Mouse (Mus musculus) heart, embryonic 15.5 days (tissue): Measurements from ENCODE around the gene Csf2rb. TPM values are rescaled to one million over a fixed set of nuclear protein-coding genes. Genes with fewer than 3 reads are reported as not detected.
"Not testable (repeated sequence)": the region's sequence is repeated elsewhere in the genome, so short reads cannot be mapped to it uniquely, and the experiment has no call there.

Source experiments
- ATAC-seq: fragments of 200-750 bp; cut with Nextera tagmentation; replicated peaks from 2 replicates; pipeline ENCODE4 v1.8.0; 2017; ENCODE audit warnings: low read depth, moderate TSS enrichment; ENCODE audit not compliant: insufficient number of reproducible peaks, insufficient read depth, low FRiP score
- H3K27ac ChIP-seq: fragments of 300-500 bp; sonication (generic); 2 replicates; pipeline ENCODE4 v1.5.1; 2015; ENCODE audit warnings: mild to moderate bottlenecking, inconsistent platforms
- H3K27me3 ChIP-seq: fragments of 300-500 bp; sonication (generic); 2 replicates; pipeline ENCODE4 v1.6.1; 2015; ENCODE audit warnings: inconsistent platforms
- H3K36me3 ChIP-seq: fragments of 300-500 bp; sonication (generic); 2 replicates; pipeline ENCODE4 v1.6.1; 2015; ENCODE audit warnings: mild to moderate bottlenecking, inconsistent platforms
- H3K4me1 ChIP-seq: fragments of 300-500 bp; sonication (generic); replicated peaks from 2 replicates; pipeline ENCODE4 v1.6.1; 2015; ENCODE audit warnings: inconsistent platforms
- H3K4me2 ChIP-seq: fragments of 300-500 bp; sonication (generic); 2 replicates; pipeline ENCODE4 v1.6.1; 2015; ENCODE audit warnings: inconsistent platforms, mild to moderate bottlenecking, moderate library complexity
- H3K4me3 ChIP-seq: fragments of 300-500 bp; sonication (generic); 2 replicates; pipeline ENCODE4 v1.5.1; 2015; ENCODE audit warnings: mild to moderate bottlenecking, inconsistent platforms
- H3K9ac ChIP-seq: fragments of 300-500 bp; sonication (generic); 2 replicates; pipeline ENCODE4 v1.6.1; 2015; ENCODE audit warnings: mild to moderate bottlenecking, inconsistent platforms
- H3K9me3 ChIP-seq: fragments of 300-500 bp; sonication (generic); replicated peaks from 2 replicates; pipeline ENCODE4 v1.6.1; 2016; ENCODE audit warnings: inconsistent platforms
- WGBS: fragments of 180-500 bp; shearing (Covaris S2); methylation state at CpG from one replicate; pipeline ENCODE4 v1.1.7; 2015; ENCODE audit warnings: mixed read lengths; 5-methylcytosine and 5-hydroxymethylcytosine counted together
- polyA plus RNA-seq: library from polyadenylated mRNA; unstranded; fragments of >200 nt; fragmentation: Nextera tagmentation; extraction: Ambion mirVana; gene quantifications from 2 replicates; pipeline ENCODE4 v1.2.1, GENCODE M21; 2015

Gene Csf2rb
- polyA plus RNA-seq, 1 experiment from 2014 or later: 1.2 TPM

DNA sequence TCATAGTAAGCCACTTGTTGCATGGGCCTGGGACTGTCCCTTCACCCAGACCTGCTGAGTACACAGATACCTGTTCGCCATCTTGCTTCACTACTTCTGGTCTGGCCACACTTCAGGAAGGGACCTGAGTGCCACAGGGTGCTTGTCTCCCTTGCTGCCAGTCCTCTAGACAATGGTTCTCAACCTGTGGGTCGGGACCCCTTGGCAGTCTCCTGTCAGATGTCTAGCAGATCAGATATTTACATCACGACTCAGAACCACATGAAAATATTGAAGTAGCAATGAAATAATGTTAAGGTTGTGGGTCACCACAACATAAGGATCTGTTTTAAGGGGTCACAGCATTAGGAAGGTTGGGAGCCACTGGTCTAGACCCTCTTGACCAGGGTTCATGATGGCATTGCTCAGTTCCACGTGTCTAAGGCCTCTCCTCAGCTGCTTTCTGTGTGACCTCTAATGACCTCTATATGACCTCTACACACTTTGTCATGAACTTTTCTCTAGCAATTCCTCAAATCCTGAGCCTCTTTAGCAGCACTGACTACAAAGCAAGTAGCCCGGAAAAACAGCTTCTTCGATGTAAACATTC is 2.3 kb downstream of the Csf2rb start:
- not testable (repeated sequence) for H3K4me3 ChIP-seq, H3K27ac ChIP-seq, H3K4me2 ChIP-seq, H3K9me3 ChIP-seq, ATAC-seq, H3K9ac ChIP-seq, H3K36me3 ChIP-seq, H3K27me3 ChIP-seq, H3K4me1 ChIP-seq
- WGBS: 81% methylated on average over 6 of the region's 6 CpGs

DNA sequence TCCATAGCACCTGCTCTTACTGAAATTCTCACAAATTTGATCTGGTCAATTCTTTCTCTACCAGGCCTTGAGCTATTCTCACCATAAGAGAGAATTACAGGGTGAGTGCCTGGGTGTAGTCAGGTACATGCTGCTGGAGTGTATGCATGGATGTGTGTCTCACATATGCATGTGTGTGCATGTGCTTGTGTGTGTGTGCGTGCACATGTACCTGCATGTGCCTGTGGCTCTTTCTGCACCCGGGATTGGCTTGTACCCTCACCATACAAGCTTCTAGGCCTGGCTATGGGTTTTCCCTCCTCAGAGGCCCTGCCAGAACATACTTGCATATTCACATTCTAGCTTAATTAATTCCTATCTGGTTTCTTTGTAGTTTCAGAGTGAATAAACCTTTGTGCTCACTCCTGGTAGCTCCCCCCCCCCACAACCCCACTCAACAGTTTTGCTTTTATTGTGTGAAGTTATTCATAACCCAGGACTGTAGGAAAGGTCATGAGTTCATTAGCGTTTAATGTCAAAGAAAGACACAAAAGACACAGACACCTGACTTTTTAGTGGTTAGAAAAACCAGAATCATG is 3.1 kb downstream of the Csf2rb start:
- Histone ChIP-seq H3K4me1 (no peaks in the 10 kb centered on the region), H3K27me3 (no peaks in the 10 kb centered on the region), H3K9me3 (no peaks in the 10 kb centered on the region), H3K9ac (no peak overlapping the region), H3K27ac (no peak overlapping the region), H3K4me3 (no peak overlapping the region), H3K36me3 (no peaks in the 10 kb centered on the region), H3K4me2 (no peak overlapping the region)
- no peak for ATAC-seq
- 84% methylated on average over 3 of the region's 3 CpGs for WGBS

DNA sequence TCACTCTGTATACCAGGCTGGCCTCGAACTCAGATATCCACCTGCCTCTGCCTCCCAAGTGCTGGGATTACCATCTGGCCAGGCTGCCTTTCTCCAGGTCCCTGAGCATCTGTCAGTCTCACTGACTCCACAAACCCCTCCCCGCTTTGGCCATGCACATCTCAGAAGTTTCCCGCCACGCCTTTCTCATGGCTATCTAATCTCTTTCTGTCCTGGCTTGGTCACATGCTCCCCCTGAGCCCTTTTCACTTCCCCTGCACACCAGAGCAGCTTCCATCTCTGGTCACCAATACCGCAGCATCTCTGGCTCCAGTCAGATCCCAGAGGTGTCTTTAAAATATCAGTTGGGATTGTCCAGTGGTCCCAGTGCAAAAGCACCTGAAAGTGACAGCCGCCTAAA is 4.4 kb downstream of the Csf2rb start:
- H3K4me3 ChIP-seq, H3K9me3 ChIP-seq, H3K4me1 ChIP-seq, H3K27ac ChIP-seq, ATAC-seq, H3K36me3 ChIP-seq, H3K9ac ChIP-seq, H3K4me2 ChIP-seq, H3K27me3 ChIP-seq: not testable (repeated sequence)
- 52% methylated on average over 6 of the region's 6 CpGs for WGBS

DNA sequence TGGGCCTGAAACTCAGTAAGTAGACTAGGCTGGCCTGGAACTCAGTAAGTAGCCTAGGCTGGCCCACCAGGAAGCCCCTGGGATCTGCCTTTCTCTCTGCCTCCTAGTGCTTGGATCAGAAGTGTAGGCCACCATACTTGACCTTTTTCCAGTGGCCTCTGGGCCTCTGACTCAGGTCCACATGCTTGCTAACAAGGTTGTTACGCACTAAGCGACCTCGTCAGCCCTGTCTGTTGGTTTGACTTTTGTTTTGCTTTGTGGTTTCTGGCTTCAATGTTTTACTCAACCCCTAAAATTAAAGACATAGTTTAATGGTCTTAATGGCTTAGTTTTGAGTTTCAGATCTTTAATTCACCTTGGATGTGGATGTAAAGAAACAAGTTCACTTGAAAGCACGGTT is 5.2 kb downstream of the Csf2rb start:
- H3K36me3 ChIP-seq: no peaks in the 10 kb centered on the region
- H3K27me3 ChIP-seq: no peaks in the 10 kb centered on the region
- H3K9ac ChIP-seq: no peak overlapping the region
- no peak overlapping the region for H3K4me3 ChIP-seq
- no peak for ATAC-seq
- no peak overlapping the region for H3K27ac ChIP-seq
- no peaks in the 10 kb centered on the region for H3K4me1 ChIP-seq
- WGBS: 91% methylated on average over 4 of the region's 4 CpGs
- no peak overlapping the region for H3K4me2 ChIP-seq
- H3K9me3 ChIP-seq: no peaks in the 10 kb centered on the region

DNA sequence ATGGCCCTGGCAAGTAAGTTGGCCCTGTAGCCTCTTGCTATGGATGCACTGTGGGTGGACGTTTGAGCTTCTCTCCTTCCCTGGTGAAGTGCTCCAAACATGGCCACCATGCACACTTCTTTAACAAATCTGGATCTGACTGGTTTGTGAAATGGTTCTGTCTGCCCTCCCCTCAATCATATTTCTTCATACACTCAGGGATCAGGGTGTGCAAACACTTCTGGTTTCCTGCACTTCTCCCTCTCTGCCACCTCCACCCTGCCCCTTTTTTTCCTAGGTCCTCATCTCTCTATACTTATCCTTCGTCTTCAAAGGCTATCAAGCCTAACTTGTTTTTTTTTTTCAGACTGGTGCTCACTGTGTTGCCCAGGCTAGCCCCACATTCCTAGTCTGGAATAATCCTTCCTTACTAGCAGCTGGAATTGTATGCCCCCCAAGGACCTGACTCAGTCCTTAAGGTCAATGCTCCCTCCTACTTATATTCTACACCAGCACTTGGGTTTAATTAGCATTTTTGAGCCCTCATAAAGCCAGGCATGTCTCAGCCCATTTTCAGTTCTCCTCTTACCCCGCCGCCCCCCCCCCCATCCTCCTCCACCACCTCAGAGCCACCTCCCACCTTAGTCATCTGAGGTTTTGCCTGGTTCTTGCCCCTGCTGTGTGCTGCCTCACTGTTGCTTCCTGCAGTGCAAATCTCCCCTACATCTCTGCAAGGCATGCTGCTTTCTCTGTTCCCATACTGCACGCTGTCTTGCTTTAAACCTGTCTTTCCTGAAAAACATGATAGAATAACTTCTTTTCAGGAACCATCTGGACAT is 6.2 kb downstream of the Csf2rb start:
- ATAC-seq: no peak
- Histone ChIP-seq H3K9me3 (no peaks in the 10 kb centered on the region), H3K4me1 (no peaks in the 10 kb centered on the region), H3K9ac (no peak overlapping the region), H3K4me3 (no peak overlapping the region), H3K27me3 (no peaks in the 10 kb centered on the region), H3K27ac (no peak overlapping the region), H3K4me2 (no peak overlapping the region), H3K36me3 (no peaks in the 10 kb centered on the region)
- 55% methylated on average over 5 of the region's 5 CpGs for WGBS

DNA sequence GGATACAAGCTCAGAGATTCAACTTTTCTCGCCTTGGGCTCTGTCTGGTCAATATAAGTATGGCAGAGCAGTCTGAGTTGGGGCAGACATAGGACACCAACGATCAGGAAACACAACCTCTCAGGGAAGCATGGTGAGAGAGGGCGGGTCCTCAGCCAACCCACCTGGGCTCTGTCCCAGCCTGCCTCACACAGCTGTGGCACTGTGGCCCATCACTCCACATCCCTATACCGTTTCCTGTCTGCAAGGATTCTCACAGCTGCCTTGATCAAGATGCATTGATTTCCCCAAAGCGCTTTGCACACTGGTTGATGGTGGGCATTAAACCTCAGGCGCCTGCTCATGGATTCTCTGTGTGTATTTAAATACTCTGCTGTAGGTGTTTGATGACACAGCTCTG is 7.4 kb downstream of the Csf2rb start:
- H3K27me3 ChIP-seq: no peaks in the 10 kb centered on the region
- ATAC-seq: no peak
- no peaks in the 10 kb centered on the region for H3K9me3 ChIP-seq
- H3K36me3 ChIP-seq: no peaks in the 10 kb centered on the region
- no peak overlapping the region for H3K4me2 ChIP-seq
- H3K4me1 ChIP-seq: no peaks in the 10 kb centered on the region
- 70% methylated on average over 6 of the region's 6 CpGs for WGBS
- H3K9ac ChIP-seq: no peak overlapping the region
- no peak overlapping the region for H3K4me3 ChIP-seq
- no peak overlapping the region for H3K27ac ChIP-seq

DNA sequence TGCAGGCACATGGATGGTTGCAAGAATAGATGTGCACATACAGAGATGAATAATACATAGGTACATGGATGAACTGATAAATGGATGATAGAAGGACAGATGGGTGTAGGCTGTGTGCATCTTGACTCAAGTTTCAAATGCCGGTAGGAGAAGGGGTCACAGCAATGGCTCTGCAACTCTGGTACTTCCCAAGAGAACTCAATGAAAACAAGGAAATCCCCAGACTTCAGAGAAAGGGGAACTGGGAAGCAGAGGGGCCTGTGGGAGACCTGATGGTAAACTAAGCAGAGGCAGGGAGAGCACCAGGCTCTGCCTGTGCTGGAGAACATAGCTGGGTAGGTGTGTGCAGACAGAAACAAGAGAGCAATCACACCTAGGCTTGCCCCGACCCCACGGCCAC is 8.8 kb downstream of the Csf2rb start:
- H3K27ac ChIP-seq: no peak overlapping the region
- no peak overlapping the region for H3K9ac ChIP-seq
- no peak for ATAC-seq
- no peak overlapping the region for H3K4me2 ChIP-seq
- no peaks in the 10 kb centered on the region for H3K9me3 ChIP-seq
- H3K27me3 ChIP-seq: no peaks in the 10 kb centered on the region
- WGBS: 71% methylated on average over 3 of the region's 3 CpGs
- no peaks in the 10 kb centered on the region for H3K36me3 ChIP-seq
- no peak overlapping the region for H3K4me3 ChIP-seq
- no peaks in the 10 kb centered on the region for H3K4me1 ChIP-seq

DNA sequence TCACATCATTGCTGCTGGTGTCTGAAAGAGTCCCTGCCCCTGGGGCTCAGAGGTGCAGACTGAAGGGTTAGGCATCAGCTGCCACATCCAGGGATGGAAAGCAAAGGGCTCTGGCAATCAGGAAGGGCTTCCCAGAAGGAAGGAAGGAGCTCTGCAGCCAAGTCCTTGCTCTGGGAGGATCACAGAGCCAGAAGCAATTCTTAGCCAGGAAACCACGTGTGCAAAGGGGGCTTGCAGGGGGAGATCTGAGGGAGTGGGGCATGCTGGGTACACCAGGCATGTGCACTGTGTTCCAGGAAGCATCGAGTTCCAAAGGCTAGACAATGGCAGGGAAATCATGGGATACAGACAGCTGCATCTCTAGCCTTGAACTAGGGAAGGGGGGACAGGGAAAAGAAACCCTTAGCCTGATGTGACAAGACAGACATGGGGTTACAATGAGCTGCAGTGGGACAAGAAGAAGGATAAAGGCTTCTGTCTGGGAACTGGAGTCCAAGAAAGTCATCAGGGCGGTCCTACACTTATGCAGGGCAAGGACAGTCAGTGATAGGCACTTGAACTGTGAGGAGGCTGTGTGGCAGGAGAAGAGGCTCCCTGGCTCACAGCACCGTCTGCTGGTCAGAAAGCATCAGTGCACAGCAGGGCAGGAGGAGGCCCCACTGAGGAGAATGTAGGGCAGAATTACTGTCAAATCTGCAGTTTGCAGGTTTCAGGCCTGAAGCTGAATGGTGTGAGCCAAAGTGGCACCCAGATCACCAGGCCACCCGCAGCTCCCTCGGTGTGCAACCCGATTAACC is 14.3 kb downstream of the Csf2rb start:
- ATAC-seq: 0 out of 2 replicates have a peak, but pooled peaks have one; percentile 36
- 25% methylated on average over 7 of the region's 7 CpGs for WGBS

DNA sequence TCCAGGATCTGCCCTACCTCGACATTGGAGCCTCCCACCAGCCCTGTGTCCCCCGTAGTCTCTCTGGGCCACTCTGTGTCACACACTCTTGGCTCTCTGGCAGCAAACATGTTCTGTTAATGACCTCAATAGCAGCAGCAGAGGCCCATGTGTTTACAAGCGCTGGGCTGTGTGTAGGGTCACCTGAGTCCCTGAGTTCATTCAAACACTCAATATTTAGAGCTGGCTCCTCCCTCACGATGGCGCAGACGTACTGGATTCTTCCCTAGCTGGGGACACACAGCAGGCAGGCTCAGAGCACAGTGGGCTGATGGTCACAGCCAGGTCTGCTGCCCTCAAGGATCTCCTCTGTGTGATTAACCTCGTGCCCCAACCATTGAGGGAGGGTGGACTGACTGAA is 15.4 kb downstream of the Csf2rb start:
- H3K27ac ChIP-seq, H3K36me3 ChIP-seq, H3K27me3 ChIP-seq, H3K4me3 ChIP-seq, H3K4me1 ChIP-seq, H3K9ac ChIP-seq, H3K9me3 ChIP-seq, ATAC-seq, H3K4me2 ChIP-seq: not testable (repeated sequence)
- WGBS: 66% methylated on average over 7 of the region's 7 CpGs

More for the DNA sequence above, 14.3 kb downstream of the Csf2rb start:
- not testable (repeated sequence) for H3K36me3 ChIP-seq, H3K4me2 ChIP-seq, H3K4me1 ChIP-seq, H3K9ac ChIP-seq, H3K27ac ChIP-seq, H3K9me3 ChIP-seq, H3K27me3 ChIP-seq, H3K4me3 ChIP-seq

DNA sequence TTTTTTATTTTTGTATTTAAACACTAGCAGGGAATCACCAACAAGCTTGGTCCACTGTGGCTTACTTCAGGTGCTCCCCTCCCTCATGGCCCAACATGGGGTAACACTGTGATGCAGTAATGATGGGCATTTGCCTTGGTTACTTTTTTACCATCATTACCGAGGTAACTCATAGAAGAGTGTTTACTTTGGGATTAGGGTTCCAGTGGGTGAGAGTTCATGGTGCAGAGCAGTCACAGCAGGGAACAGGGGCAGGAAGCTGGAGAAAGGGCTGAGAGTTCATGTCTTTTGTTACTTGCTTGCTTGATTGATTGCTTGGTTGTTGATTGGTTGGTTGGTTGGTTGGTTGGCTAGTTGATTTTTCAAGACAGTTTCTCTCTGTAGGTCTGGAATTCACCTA is 18.1 kb downstream of the Csf2rb start:
- Histone ChIP-seq H3K9ac (no peak overlapping the region), H3K36me3 (no peaks in the 10 kb centered on the region), H3K9me3 (no peaks in the 10 kb centered on the region), H3K4me1 (no peaks in the 10 kb centered on the region), H3K27me3 (no peaks in the 10 kb centered on the region), H3K27ac (no peak overlapping the region), H3K4me2 (no peak overlapping the region), H3K4me3 (no peak overlapping the region)
- 25% methylated on average over 1 of the region's 1 CpGs for WGBS
- no peak for ATAC-seq

DNA sequence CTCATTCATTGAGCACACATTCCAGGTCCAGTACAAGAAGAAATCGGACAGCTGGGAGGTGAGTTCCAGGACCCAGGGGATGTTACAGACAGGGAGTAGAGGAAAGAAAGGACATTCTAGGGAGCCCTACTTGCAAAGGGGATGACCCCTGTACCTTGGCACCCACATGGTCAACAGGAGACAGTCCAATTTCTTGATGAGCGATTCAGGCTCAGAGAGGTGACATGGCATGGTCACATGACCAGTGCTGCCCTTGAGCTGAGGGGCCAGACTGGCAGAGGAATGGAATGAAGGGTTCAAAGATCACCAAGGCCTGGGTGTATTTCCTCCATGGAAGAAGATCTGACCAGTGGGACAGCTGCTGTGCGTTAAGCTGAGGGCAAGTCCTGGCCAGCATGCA is 19.0 kb downstream of the Csf2rb start:
- no peaks in the 10 kb centered on the region for H3K36me3 ChIP-seq
- no peak overlapping the region for H3K27ac ChIP-seq
- H3K9ac ChIP-seq: no peak overlapping the region
- H3K4me3 ChIP-seq: no peak overlapping the region
- no peaks in the 10 kb centered on the region for H3K27me3 ChIP-seq
- no peak for ATAC-seq
- no peaks in the 10 kb centered on the region for H3K4me1 ChIP-seq
- no peak overlapping the region for H3K4me2 ChIP-seq
- H3K9me3 ChIP-seq: no peaks in the 10 kb centered on the region
- 73% methylated on average over 3 of the region's 3 CpGs for WGBS
